Mouse (Mus musculus) G1E (cell line): Measurements from ENCODE around the gene Trmt10c.

Experiments
- CTCF ChIP-seq: IDR thresholded peaks from 2 replicates; pipeline ENCODE4 v1.5.1; 2012; ENCODE audit warnings: low read depth, low read length, inconsistent platforms, mixed read lengths
- GATA1 ChIP-seq: IDR thresholded peaks from 2 replicates; pipeline ENCODE4 v1.6.1; 2012; ENCODE audit warnings: borderline replicate concordance, low read length, inconsistent platforms, mixed read lengths
- TAL1 ChIP-seq: conservative IDR thresholded peaks from 2 replicates; pipeline ENCODE4 v1.6.1; 2012; ENCODE audit warnings: low read depth, low read length, inconsistent platforms, mixed read lengths

GRCm38 (mm10) chr16:56086336-56086735 lies 48.7 kb upstream of the Trmt10c start:
- TF ChIP-seq CTCF (no peak), TAL1 (no peak), GATA1 (no peak)
